Mouse (Mus musculus) embryo, embryonic 9.5 days (tissue): ENCODE data around the gene Smox.

ENCODE experiments used
- DNase-seq: peaks from one replicate; pipeline ENCODE4 v3.0.0-alpha.2; 2017; ENCODE audit errors: extremely low spot score

Gene Smox

DNA sequence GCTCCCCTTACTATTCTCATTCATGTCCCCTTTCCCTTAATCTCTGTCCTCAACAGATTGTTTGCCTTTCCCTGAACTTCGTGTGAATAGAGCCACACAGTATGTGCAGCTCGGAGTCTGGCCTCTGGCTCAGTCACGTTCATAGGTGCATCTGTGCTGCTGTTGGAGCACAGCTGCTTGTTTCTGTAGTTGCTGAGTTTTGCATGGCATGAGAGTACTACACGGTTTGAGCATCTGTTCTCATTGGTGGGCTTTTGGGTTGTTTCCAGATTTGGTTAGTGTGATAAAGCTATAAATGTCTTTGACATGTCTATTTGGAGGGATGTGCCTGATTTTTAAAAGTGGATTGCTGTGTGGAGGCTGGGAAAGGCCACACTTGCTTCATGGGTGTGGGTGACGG is 19.2 kb downstream of the Smox start:
- no peak for DNase-seq

DNA sequence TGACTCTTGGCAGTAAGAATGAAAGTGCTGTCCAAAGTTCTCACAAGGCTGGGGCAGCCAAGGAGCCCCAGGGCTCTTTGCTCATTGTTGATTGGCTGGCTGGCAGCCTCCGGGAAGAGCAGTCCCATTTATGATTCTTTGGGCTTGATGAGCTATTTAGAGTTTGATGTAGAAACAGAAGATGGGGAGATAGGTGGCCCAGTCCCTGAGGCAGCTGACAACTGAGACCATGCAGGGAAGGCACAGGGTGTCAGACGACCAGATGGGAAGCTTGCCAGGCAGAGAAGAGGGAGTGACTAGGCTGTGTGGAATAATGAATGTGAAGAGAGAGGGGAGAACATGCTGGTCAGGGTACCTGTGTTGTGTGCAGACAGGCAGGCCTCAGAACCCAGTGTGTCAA is 22.2 kb downstream of the Smox start:
- DNase-seq: no peak

DNA sequence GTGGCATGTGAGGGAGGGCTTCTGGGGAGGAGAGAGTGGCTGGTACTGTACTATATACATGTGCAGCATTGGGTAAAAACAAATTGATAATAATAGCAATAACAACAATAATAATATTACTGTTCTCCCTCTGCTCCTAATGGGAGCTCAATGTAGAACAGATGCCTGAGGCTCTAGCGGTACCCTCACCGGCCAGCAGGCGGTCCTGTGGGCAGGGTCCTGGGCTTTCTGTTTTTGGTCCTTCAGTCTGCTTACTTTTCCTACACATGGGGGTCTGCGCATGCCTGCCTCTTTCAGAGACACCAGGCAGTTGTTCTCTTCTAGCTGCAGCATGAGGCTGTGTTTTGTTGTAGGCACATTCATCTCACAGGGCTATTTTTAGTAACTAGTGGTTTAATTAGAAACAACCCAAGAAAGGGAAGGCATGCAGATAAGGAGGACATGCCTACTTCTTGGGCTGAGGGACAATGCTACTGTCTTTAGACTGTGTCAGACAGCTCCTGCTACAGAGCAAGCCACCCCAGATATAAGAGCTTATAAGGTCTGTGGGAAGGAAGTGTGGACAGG is 22.8 kb downstream of the Smox start:
- DNase-seq: no peak

DNA sequence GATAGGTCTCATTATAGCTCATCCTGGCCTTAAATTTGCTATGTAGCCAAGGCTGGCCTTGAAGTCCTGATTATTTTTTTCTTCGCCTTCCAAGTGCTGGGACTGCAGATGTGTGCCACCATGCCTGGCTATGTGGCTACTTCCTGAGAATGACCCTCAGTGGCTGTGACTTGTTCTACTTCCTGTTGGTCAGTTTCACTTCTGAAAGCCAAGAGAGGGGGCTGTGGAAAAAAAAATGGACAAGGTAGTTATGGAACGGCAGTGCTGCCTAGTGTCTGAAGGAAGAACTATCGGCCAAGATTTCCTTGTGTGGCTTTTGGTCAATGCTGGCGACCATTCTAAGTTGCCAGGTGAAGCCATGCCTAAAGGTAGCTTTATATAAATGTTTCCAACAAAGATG is 26.3 kb downstream of the Smox start:
- no peak for DNase-seq

DNA sequence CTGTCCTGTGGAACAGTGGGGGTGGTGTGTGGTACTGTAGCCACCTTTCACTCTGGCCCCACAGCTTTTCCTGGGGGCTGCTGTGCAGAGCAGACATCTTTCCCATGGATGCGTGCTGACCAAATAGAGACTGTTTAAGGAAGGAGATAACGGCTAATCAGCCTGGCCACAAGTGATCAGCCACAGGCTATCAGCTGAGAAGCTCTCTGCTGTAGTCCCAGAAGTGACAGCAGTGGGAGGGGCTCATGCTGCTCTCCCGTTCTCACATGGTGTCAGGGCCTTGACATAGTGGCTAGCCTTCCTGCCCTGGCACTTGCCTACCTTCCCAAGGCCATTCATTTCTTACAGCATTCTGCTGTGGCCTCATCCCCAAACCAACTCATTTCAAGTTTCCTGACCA is 27.5 kb downstream of the Smox start:
- no peak for DNase-seq

DNA sequence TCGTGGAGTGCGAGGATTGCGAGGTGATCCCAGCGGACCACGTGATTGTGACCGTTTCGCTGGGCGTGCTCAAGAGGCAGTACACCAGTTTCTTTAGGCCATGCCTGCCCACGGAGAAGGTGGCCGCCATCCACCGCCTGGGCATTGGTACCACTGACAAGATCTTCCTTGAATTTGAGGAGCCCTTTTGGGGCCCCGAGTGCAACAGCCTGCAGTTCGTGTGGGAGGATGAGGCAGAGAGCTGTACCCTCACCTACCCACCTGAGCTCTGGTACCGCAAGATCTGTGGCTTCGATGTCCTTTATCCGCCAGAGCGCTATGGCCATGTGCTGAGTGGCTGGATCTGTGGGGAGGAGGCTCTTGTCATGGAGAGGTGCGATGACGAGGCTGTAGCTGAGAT is 29.4 kb downstream of the Smox start:
- DNase-seq: no peak

DNA sequence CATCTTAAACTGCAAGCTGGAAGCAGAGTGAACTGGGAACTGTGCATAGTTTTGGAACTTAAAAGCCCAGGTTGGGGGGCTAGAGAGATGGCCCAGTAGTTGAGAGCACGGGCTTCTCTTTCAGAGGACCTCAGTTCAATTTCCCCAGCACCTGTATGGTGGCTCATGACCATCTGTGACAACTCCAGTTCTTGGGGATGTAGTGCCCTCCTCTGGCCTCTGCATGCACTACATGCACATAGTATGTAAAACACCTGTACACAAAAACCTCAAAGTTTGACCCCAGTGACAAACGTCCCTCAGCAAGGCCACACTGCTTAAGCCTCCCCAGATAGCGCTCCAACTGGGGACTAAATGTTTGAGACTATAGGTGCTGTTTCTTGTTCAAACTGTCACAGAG is 35.8 kb downstream of the Smox start:
- no peak for DNase-seq

DNA sequence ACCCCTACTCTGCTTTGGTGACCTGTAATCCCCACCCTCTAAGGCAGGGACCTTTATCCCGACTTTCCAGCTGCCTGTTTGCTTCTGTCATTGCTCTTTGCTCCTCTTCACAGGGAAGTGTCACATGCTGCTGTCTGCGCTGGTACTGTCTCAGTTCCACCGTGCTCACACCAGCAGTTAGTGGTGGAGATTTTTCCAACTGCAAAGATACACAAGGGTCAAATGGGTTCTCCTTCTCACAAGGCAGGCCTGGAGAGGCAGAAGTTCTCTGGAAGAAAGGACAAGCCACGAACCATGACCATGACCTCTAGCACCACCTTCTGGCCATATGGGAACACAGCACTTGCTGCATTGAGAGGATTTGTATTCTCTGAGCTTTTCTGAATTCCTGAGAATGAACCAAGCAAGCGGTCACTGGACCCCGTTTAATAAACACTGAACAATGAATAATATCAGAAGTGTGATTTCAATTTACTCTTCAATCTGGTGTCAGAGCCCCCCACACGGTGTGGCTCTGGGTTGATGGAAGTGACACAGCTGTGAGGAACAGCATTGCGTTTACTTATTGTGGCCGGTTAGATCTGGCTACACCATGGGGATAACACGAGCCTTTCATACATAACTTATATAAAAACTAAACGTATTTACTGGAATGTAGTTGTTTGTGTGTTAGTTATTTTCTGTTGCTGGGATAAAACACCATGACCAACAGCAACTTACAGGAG is 38.8 kb downstream of the Smox start:
- peak; percentile 73 for DNase-seq

DNA sequence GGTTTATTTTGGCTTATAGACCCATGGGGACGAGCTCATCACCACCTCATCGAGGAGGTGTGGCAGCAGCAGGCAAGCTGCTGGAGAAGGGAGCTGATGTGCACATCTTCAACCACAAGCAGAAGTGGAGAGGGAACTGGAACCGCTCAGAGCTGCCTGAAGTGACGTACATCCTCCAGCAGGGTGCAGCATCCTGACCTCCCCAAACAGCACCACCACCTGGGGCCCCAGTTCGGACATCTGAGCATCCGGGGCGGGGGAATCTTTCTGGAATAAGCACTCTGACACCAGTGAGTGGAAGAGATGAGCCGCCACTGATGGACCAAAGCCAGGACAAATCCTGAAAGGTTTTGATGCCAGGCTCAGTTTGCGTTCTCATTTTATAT is 39.3 kb downstream of the Smox start:
- DNase-seq: peak; percentile 48

DNA sequence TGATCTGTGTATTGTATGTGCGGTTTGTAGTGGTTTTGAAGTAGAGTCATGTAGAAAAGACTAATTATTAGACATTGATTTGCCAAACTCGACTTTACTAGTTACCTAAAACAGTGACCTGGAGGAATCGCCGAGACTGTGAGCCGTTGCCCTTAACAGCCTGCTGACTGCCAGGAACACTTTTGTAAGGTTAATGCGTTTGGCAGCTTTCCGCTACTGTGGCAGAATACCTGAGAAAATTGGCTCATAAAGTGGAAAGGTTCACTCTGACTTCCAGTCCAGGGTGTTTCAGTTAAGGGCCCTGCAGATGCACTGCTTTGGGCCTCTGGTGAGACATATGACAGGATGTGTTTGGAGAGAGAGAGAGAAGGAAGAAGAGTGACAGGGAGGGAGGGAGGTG is 40.0 kb downstream of the Smox start:
- no peak for DNase-seq

DNA sequence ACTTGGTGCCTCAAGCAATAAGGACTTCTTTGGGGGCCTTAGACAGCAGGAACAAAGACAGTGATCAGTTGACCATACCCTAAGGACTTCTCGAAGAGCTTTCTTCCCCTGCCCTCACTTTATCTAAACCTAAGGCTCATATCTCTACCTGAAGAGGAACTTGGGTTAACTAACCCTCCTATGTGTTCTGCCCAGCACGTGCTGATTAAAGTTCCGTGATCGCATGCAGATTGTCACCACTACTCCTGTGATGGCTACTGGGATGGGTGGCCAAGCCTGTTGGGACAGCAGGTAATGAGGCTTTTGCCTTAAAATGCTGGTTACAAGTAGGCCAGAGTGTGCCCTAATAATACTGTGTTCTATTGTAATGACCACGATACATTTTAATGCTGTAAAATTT is 43.9 kb downstream of the Smox start:
- DNase-seq: no peak

DNA sequence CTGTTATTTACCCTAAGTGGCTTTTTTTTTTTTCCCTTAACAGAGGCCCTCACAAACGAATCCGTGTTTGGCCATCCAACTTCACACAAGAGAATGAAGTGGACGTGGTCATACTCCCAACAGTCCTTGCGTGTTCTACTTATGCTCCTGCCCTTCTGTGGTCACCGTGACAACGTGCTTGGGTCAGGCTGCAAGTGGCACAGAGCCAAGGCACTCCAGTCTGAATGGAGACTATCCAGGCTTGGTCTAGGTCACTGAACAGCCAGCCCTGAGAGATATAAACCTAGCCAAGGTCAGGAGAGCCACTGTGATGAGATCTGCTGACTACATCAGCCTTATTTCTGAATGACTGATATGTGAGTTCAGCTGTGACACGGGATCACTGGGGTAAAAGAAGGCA is 47.0 kb downstream of the Smox start:
- no peak for DNase-seq

DNA sequence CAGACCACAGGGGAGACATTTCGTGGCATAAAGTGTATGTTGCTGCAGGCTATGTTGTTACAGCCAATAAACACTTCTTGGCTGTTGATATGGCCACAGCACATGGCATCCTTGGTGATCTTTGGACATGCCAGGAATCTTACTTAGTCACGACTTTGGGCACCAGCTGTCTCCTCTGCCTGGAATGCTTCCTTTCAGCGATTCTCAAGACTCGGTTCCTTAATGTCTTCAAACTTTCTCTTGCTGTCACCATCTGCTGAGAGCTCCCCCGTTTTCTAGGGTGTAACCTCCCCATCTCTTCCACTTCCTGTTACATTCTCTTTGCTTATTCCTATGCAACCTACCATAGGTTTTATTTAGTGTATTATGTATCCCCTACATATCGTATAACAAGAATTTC is 48.5 kb downstream of the Smox start:
- DNase-seq: no peak

DNA sequence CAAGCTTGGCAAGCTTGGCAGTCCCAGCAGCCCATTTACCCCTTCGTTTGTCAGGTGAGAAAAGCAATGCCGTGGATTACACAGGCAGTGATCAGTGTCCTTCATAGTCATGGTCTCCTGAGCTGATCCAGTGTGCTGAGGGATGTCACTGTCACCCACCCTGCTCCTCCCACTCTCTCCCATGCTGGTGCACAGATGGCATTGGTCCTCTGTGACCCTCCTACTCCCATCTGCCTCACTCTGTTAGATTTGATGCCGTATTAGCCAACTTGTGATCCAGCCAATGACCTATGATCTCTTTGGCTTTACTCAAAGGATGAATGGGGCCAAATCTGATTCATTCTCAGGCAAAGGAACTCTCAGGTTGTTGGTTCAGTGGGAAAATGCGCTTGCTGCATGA is 50.4 kb downstream of the Smox start:
- no peak for DNase-seq

DNA sequence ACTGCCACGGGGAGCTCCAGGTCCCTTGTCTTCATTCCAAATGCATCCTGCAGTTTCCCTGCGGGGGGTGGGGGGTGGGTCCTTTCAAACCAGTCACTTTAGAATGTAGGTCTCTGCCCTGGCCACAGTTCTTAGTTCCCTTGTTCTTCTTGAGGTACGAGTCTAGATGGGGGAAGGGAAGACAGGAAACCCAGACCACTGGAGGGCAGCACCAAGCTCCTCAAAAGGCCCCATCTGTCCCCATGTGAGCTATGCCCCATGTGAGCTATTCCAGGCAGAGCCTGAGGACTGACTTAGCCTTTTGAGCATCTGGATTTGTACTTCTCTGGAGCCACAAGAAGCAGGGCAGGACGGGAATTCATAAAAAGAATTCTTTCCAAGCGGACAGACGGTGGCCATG is 51.2 kb downstream of the Smox start:
- DNase-seq: no peak

DNA sequence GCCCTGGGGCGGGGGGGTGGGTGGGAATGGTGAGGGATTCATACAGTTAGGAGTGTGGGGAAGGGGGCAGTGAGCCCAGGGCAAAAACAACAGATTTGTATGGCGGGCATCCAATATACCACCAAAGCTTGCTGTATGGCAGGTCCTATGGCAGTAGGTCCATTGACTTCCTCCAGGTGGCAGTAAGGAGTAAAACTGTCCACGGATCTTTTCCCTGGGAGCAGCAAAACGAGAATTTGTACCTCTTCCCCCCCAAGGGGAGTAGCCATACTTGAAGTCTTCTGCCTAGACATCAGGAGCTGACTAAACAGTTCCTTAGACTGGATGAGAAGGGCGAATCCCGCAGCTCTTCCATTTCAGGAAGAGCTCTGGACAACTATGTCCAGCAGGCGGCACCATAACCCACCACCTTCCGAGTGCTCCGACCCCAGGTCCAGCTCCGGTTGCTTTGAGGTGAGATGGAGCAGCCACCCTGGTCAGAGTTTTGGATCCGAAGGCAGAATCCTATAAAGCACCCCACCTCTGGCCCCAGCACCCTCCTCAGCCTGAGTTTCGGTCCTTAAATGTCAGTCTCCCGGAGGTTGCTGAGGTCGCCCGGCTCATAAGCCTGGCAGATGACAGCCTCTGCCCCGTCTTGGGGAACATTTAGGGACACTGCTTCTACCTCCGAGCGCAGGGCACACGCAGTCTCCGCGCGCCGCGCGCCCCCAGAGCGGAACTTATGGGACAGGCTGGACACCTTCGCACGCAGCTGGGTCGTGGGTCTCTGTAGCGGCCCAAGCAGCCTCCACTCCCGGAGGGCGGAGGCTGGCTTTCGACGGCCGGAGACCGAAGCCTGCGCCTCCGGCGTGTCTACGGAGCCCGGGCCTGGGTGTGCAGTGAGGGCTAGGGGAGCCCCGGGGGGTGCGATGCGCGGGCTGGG is 54.4 kb downstream of the Smox start:
- DNase-seq: peak; percentile 75

DNA sequence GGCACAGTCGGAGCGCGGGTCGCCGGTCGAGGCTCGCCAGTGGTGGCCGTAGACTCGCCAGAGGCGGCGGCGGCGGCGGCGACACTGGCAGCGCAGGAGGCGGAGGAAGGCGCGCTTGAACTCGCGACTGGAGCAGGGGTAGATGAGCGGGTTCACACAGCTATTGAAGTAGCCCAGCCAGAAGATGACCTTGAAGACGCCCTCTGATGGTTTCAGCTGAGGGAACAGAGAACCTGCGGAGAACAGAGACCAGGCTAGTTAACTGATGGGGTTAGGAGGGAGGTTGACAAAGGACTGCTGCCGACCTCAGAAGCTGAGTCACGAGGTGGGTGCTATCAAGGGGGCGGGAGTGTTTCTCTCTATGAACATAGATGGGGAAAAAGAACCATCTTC is 55.0 kb downstream of the Smox start:
- no peak for DNase-seq

DNA sequence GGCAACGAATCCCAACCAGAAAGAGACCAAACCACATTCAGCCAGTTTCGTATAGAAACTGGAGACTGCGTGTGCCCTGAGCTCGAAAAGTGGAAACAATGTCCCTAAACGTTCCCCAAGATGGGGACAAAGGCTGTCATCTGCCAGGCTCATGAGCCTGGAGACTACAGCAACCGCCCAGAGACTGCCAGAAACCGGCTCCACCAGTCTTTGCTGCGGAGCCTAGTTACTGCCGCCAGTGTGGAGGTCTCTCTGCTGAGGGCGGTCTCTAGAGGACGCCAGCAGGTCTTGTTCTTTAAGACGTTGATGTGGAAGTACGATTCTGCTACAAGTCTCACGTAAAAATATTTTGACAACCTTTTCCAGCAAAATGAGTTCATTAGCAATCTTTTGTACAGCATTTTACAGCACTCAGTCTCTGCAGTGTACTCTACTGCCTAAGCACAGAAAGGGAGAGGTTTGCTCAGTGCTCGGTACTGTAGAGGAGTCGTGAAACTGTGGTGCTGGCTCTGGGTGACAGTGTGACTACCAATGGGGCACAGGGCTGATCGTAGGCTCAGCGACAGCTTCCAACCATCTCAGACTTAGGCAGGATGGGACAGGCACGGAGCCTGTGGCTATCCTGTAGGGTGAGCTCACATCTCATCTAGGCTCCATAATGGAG is 55.6 kb downstream of the Smox start:
- no peak for DNase-seq

DNA sequence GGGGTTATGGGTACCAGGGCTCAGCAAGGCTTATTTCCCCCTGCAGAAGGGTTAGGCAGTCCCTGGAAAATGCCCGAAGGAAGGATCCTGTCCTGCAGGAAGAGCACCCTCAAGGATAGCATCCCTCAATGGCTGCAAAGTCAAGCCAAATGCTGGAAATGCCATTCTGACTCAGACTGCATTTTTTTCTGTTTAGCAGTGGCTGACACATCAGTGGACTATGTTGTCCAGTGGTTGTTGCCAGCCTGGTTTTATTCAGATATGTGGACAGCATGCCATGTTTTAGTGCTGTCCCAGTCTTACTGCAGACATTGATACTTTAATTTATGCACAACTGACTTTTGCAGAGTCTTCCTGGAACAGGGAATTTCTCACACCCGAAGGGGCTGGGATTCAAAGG is 57.0 kb downstream of the Smox start:
- DNase-seq: no peak

DNA sequence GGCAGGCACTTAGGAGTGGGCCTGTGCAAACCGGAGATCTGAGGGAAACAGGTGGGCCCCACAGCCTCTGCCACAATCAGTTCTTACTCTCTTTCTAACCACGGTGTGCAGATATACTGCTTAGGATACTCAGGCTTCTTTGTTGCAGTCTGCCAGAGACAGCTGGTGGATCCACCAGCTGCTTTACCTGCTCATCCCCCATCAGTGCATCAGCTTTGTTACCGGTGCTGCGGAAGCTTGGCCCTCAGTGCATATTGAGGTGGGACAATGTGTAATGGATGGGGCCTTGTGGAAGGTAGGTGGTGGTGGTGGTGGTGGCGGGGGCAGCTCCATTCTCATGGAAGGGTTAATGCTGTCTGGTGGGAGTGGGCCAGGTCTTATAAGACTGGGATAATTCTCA is 57.8 kb downstream of the Smox start:
- no peak for DNase-seq

DNA sequence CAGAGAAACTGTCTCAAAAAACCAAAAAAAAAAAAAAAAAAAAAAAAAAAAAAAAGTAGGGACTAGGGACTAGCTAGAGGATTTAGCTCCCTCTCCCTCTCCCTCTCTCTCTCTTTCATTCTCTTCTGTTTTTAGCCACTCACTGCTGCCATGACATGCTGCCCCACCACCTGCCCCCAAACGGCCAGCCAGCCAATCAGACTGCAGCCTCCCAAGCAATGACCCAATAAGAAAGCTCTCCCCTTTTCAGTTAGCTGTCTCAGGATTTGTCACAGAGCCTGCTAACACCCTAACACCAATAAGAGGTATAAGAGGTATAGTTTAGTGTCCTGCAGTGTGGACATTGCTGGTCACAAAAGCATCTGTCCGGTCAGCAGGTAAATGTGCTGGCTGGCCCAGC is 59.2 kb downstream of the Smox start:
- no peak for DNase-seq

DNA sequence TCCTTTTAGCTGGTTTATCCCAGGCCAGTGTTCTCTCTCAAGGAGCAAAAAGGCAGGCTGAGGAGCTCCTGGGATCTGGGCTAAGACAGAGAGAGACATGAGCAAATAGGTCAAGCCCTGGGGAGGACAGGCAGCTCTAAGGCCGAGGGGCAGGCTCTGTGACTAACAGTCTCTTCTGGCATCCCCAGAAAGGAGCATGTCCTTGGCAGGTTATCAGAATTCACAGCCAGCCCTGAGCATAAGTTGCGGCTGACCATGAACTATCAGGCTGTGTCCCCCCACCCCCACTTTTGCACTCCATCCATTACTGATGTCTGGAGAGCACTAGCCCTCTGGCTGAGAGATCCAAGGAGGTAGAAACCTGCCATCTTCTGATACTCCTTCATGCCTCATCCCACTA is 59.6 kb downstream of the Smox start:
- DNase-seq: no peak
